Mouse (Mus musculus) cortical plate, adult 2 months (tissue): ENCODE results near the gene Nlrp4f.

Source experiments
- CTCF ChIP-seq: fragments of 200-500 bp; IDR thresholded peaks from 2 replicates; pipeline ENCODE4 v1.5.1; 2011; ENCODE audit warnings: mild to moderate bottlenecking, control low read depth, low read length; ENCODE audit not compliant: insufficient read depth; ENCODE audit errors: extremely low read depth
- POLR2A ChIP-seq: fragments of 200-500 bp; IDR thresholded peaks from 2 replicates; pipeline ENCODE4 v1.6.1; 2011; ENCODE audit warnings: mild to moderate bottlenecking, low read length, control low read depth; ENCODE audit not compliant: insufficient read depth; ENCODE audit errors: extremely low read depth

DNA sequence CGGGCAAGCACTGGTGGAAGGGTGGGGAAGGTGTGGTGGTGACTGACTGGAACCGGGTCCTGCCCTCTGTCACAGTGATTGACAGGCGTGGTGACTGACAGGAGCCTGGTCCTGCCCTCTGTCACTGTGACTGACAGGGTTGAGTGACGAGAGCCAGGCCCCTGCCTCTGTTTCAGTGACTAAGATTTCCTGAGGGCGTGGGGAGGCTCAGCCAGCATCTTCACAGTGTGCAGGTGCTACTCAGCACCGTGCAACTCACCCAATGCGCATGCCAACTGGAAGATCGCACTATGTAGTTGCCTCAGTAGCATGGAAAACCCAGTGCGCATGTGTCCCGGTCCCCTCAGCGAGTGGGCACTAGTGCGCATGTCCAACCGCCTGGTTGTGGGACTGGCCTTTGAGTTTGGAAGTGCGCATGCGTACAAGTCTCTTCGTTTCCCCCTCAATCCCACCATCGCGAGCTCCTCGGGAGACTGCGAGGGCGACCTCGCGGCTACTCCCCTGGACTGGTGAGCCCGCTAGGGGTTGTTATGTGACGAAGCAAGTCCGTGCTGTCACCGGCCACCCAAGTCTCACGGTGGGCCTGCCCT, 34.8 kb upstream of the Nlrp4f start:
- no peak for TF ChIP-seq CTCF
- peak; percentile 94 for TF ChIP-seq POLR2A
